Mouse (Mus musculus): ENCODE measurements around the gene Prkg1. TPM values are rescaled to one million over a fixed set of nuclear protein-coding genes. Genes with fewer than 3 reads are reported as not detected.

The Prkg1 gene
- total and polyA plus RNA-seq, 3 experiments = 1.0 to 29.0 (median 22.9) TPM

- Histone ChIP-seq H3K9me3 (replicated peaks) (no peaks in the 10 kb centered on the region), H3K36me3 (replicated peaks) (no peaks in the 10 kb centered on the region), H3K4me1 (ENCODE audit: insufficient read depth, low read depth, low read length) (no peaks in the 10 kb centered on the region), H3K27me3 (ENCODE audit: insufficient read depth, low read length) (peaks cover 9% of the 10 kb centered on the region), H3K4me3 (ENCODE audit: low read depth, low read length) (no peak overlapping the region)
- ATAC-seq (ENCODE audit: extremely low read depth, insufficient number of reproducible peaks, low FRiP score, poor library complexity, severe bottlenecking) (no peak), DNase-seq (ENCODE audit: low spot score) (no peak)
- TF ChIP-seq POLR2AphosphoS5 (IDR thresholded peaks at IDR 0.05; ENCODE audit: insufficient replicate concordance, low read depth, low read length) (no peak), GATA1 (IDR thresholded peaks at IDR 0.05; ENCODE audit: borderline replicate concordance, low read length) (no peak), TAL1 (conservative IDR thresholded peaks at IDR 0.05; ENCODE audit: low read depth, low read length) (no peak), GATA2 (IDR thresholded peaks at IDR 0.05; ENCODE audit: borderline replicate concordance, low read depth, low read length) (no peak), CTCF (IDR thresholded peaks at IDR 0.05; ENCODE audit: low read depth, low read length) (no peak)
These were observed 690.1 kb downstream of the Prkg1 start for GRCm38 (mm10) chr19:31074717-31075063.

- Histone ChIP-seq H3K9me3 (replicated peaks) (no peaks in the 10 kb centered on the region), H3K36me3 (replicated peaks) (no peaks in the 10 kb centered on the region), H3K4me3 (ENCODE audit: low read depth, low read length) (no peak overlapping the region), H3K27me3 (ENCODE audit: insufficient read depth, low read length) (peaks cover 11% of the 10 kb centered on the region), H3K4me1 (ENCODE audit: insufficient read depth, low read depth, low read length) (no peaks in the 10 kb centered on the region)
- ATAC-seq (ENCODE audit: extremely low read depth, insufficient number of reproducible peaks, low FRiP score, poor library complexity, severe bottlenecking) (no peak), DNase-seq (ENCODE audit: low spot score) (no peak)
- TF ChIP-seq POLR2AphosphoS5 (IDR thresholded peaks at IDR 0.05; ENCODE audit: insufficient replicate concordance, low read depth, low read length) (no peak), GATA2 (IDR thresholded peaks at IDR 0.05; ENCODE audit: borderline replicate concordance, low read depth, low read length) (no peak), TAL1 (conservative IDR thresholded peaks at IDR 0.05; ENCODE audit: low read depth, low read length) (no peak), GATA1 (IDR thresholded peaks at IDR 0.05; ENCODE audit: borderline replicate concordance, low read length) (no peak), CTCF (IDR thresholded peaks at IDR 0.05; ENCODE audit: low read depth, low read length) (no peak)
These were observed 690.7 kb downstream of the Prkg1 start for GRCm38 (mm10) chr19:31073959-31074716.

- Histone ChIP-seq H3K27me3 (ENCODE audit: insufficient read depth, low read length) (peaks cover 4% of the 10 kb centered on the region), H3K36me3 (replicated peaks) (no peaks in the 10 kb centered on the region), H3K9me3 (replicated peaks) (no peaks in the 10 kb centered on the region), H3K4me1 (ENCODE audit: insufficient read depth, low read depth, low read length) (no peaks in the 10 kb centered on the region), H3K4me3 (ENCODE audit: low read depth, low read length) (no peak overlapping the region)
- TF ChIP-seq GATA1 (IDR thresholded peaks at IDR 0.05; ENCODE audit: borderline replicate concordance, low read length) (no peak), GATA2 (IDR thresholded peaks at IDR 0.05; ENCODE audit: borderline replicate concordance, low read depth, low read length) (no peak), TAL1 (conservative IDR thresholded peaks at IDR 0.05; ENCODE audit: low read depth, low read length) (no peak), CTCF (IDR thresholded peaks at IDR 0.05; ENCODE audit: low read depth, low read length) (no peak), POLR2AphosphoS5 (IDR thresholded peaks at IDR 0.05; ENCODE audit: insufficient replicate concordance, low read depth, low read length) (no peak)
- no peak for DNase-seq (ENCODE audit: low spot score)
- ATAC-seq (ENCODE audit: extremely low read depth, insufficient number of reproducible peaks, low FRiP score, poor library complexity, severe bottlenecking) = no peak
These were observed 699.5 kb downstream of the Prkg1 start for GRCm38 (mm10) chr19:31065206-31065781.

- Histone ChIP-seq H3K9me3 (replicated peaks) (no peaks in the 10 kb centered on the region), H3K4me3 (ENCODE audit: low read depth, low read length) (no peak overlapping the region), H3K36me3 (replicated peaks) (no peaks in the 10 kb centered on the region), H3K4me1 (ENCODE audit: insufficient read depth, low read depth, low read length) (no peaks in the 10 kb centered on the region), H3K27me3 (ENCODE audit: insufficient read depth, low read length) (peaks cover 4% of the 10 kb centered on the region)
- TF ChIP-seq TAL1 (conservative IDR thresholded peaks at IDR 0.05; ENCODE audit: low read depth, low read length) = no peak
- no peak for TF ChIP-seq GATA2 (IDR thresholded peaks at IDR 0.05; ENCODE audit: borderline replicate concordance, low read depth, low read length)
- no peak for TF ChIP-seq GATA1 (IDR thresholded peaks at IDR 0.05; ENCODE audit: borderline replicate concordance, low read length)
- TF ChIP-seq POLR2AphosphoS5 (IDR thresholded peaks at IDR 0.05; ENCODE audit: insufficient replicate concordance, low read depth, low read length) = no peak
- TF ChIP-seq CTCF (IDR thresholded peaks at IDR 0.05; ENCODE audit: low read depth, low read length) = no peak
- ATAC-seq (ENCODE audit: extremely low read depth, insufficient number of reproducible peaks, low FRiP score, poor library complexity, severe bottlenecking) (no peak), DNase-seq (ENCODE audit: low spot score) (no peak)
These were observed 700.1 kb downstream of the Prkg1 start for GRCm38 (mm10) chr19:31064740-31065139.

- DNase-seq (ENCODE audit: low spot score) (no peak), ATAC-seq (ENCODE audit: extremely low read depth, insufficient number of reproducible peaks, low FRiP score, poor library complexity, severe bottlenecking) (no peak)
- H3K9me3 ChIP-seq (replicated peaks) = no peaks in the 10 kb centered on the region
- TF ChIP-seq GATA1 (IDR thresholded peaks at IDR 0.05; ENCODE audit: borderline replicate concordance, low read length) (no peak), POLR2AphosphoS5 (IDR thresholded peaks at IDR 0.05; ENCODE audit: insufficient replicate concordance, low read depth, low read length) (no peak), CTCF (IDR thresholded peaks at IDR 0.05; ENCODE audit: low read depth, low read length) (no peak), TAL1 (conservative IDR thresholded peaks at IDR 0.05; ENCODE audit: low read depth, low read length) (no peak), GATA2 (IDR thresholded peaks at IDR 0.05; ENCODE audit: borderline replicate concordance, low read depth, low read length) (no peak)
- peaks cover 8% of the 10 kb centered on the region for H3K27me3 ChIP-seq (ENCODE audit: insufficient read depth, low read length)
- no peak overlapping the region for H3K4me3 ChIP-seq (ENCODE audit: low read depth, low read length)
- peaks cover 3% of the 10 kb centered on the region; the same call in 1 of the 2 replicates for H3K4me1 ChIP-seq (ENCODE audit: insufficient read depth, low read depth, low read length)
- no peaks in the 10 kb centered on the region for H3K36me3 ChIP-seq (replicated peaks)
These were observed 718.2 kb downstream of the Prkg1 start for GRCm38 (mm10) chr19:31046601-31047000.
